Mouse (Mus musculus) G1E (cell line): ENCODE data around the gene Ttpal. TPM values are rescaled to one million over a fixed set of nuclear protein-coding genes. Genes with fewer than 3 reads are reported as not detected.

Source experiments
- ATAC-seq: 2 replicates; pipeline ENCODE4 v1.8.0; 2016; ENCODE audit warnings: mild to moderate bottlenecking; ENCODE audit not compliant: insufficient number of reproducible peaks, poor library complexity, low FRiP score, severe bottlenecking; ENCODE audit errors: extremely low read depth
- DNase-seq: peaks from one replicate; pipeline ENCODE4 v3.0.0; 2012; ENCODE audit warnings: low spot score
- H3K27me3 ChIP-seq: 2 replicates; pipeline ENCODE4 v1.6.1; 2012; ENCODE audit warnings: mild to moderate bottlenecking, low read length, inconsistent platforms; ENCODE audit not compliant: insufficient read depth
- H3K36me3 ChIP-seq: replicated peaks from 2 replicates; pipeline ENCODE3; 2012; ENCODE audit warnings: mild to moderate bottlenecking, inconsistent platforms
- H3K4me1 ChIP-seq: 2 replicates; pipeline ENCODE4 v1.6.1; 2012; ENCODE audit warnings: low read depth, low read length, inconsistent platforms, mixed read lengths; ENCODE audit not compliant: insufficient read depth
- H3K4me3 ChIP-seq: 2 replicates; pipeline ENCODE4 v1.5.1; 2012; ENCODE audit warnings: low read depth, mild to moderate bottlenecking, inconsistent platforms, low read length, moderate library complexity, mixed read lengths
- H3K9me3 ChIP-seq: replicated peaks from 2 replicates; pipeline ENCODE4 v1.6.1; 2012; ENCODE audit warnings: inconsistent platforms
- CTCF ChIP-seq: IDR thresholded peaks from 2 replicates; pipeline ENCODE4 v1.5.1; 2012; ENCODE audit warnings: low read depth, low read length, inconsistent platforms, mixed read lengths
- GATA1 ChIP-seq: IDR thresholded peaks from 2 replicates; pipeline ENCODE4 v1.6.1; 2012; ENCODE audit warnings: borderline replicate concordance, low read length, inconsistent platforms, mixed read lengths
- GATA2 ChIP-seq: IDR thresholded peaks from 2 replicates; pipeline ENCODE4 v1.6.1; 2012; ENCODE audit warnings: low read depth, low read length, inconsistent platforms, borderline replicate concordance
- POLR2AphosphoS5 ChIP-seq: IDR thresholded peaks from 2 replicates; pipeline ENCODE4 v1.6.1; 2012; ENCODE audit warnings: low read depth, low read length, inconsistent platforms; ENCODE audit not compliant: insufficient replicate concordance
- TAL1 ChIP-seq: conservative IDR thresholded peaks from 2 replicates; pipeline ENCODE4 v1.6.1; 2012; ENCODE audit warnings: low read depth, low read length, inconsistent platforms, mixed read lengths
- polyA plus RNA-seq: library from polyadenylated mRNA; stranded (reverse); fragments of >175 nt; gene quantifications from 2 replicates; pipeline ENCODE4 v1.2.3, GENCODE M21; 2012
- total RNA-seq, 2 experiments: library from RNA; stranded (forward) in 1 of 2; stranded (reverse) in 1 of 2; fragments of 200-1000 nt in 1 of 2; fragments of >200 nt in 1 of 2; fragmentation: Nextera tagmentation in 1 of 2; gene quantifications; 2 replicates each; pipeline ENCODE4 v1.2.3; 2014 to 2017

Ttpal gene
- total and polyA plus RNA-seq, 3 experiments, result 18.2 to 23.0 (median 22.3) TPM

DNA sequence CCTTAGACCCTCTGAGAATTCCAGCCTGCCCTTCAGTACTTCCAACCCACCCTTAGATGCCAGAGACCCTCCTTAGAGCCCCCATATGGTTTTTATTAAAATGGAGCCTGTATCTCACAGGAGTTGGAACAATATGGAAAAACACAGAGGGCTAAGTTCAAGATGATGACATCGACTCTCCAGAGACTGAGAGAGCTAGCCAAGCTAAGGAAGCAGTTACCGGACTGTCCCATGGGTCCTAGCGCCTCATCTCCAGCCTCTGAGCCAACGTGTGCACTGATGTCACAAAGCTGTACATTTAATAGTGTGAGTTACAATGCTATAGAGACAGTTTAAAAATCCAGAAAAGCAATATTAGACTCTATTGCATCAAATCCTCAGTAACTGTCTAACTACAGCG is 11.1 kb upstream of the Ttpal start:
- Histone ChIP-seq H3K4me3 (no peak overlapping the region), H3K36me3 (no peaks in the 10 kb centered on the region), H3K9me3 (no peaks in the 10 kb centered on the region), H3K27me3 (peaks cover 15% of the 10 kb centered on the region), H3K4me1 (peaks cover 2% of the 10 kb centered on the region; the same call in 1 of the 2 replicates)
- ATAC-seq (no peak), DNase-seq (no peak)
- TF ChIP-seq GATA2 (no peak), CTCF (no peak), POLR2AphosphoS5 (no peak), TAL1 (no peak), GATA1 (no peak)

DNA sequence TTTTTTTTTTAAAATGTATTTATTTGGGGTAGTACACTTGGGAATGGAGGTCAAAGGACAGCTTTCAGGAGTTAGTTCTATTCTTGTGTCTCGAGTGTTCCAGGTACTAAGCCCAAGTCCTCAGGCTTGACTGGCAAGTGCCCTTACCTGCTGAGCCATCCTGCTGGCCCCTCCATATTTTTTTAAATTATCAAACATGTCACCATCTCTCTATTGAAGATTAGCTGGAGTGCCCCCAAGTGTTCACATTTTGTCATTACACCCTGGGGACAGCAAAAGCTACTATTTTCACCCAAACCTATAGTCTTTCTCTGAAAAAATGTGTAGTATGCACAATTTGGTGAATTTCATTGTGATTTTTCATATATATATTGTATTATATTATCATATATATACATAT is 10.0 kb upstream of the Ttpal start:
- Histone ChIP-seq H3K9me3 (no peaks in the 10 kb centered on the region), H3K27me3 (peaks cover 23% of the 10 kb centered on the region), H3K4me1 (peaks cover 2% of the 10 kb centered on the region; the same call in 1 of the 2 replicates), H3K4me3 (no peak overlapping the region), H3K36me3 (no peaks in the 10 kb centered on the region)
- ATAC-seq (no peak), DNase-seq (no peak)
- TF ChIP-seq CTCF (0 out of 2 replicates have a peak, but pooled peaks have one; percentile 9), TAL1 (no peak), GATA2 (no peak)

DNA sequence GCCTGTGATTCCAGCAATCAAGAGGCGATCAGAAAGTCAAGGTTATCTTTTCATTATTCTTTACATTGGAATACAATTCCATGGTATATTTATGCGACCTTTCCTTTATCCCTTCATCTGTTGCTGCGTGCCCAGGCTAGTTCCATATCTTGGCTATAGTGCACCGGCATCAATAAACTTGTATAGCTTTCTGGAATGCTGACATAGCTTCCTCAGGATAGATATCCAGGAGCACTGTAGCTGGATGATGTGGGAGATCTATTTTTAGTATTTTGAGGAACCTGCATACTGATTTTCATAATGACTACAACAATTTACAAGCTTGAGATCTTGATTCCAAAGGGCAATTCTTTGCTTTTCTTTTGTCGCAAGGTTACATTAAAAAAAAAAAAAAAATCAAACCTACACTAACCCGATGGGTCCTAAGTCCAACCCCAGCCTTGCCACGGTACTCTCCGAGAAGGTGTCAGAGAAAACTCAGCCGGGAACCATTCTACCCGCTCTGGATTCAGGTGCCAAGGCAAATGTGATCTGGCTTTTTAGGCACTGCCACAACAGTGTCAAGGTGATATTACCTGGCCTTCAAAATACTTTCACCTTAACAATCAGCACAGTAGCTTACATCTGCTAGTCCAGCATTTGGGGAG is 8.4 kb upstream of the Ttpal start:
- H3K4me3 ChIP-seq, result no peak overlapping the region
- peaks cover 23% of the 10 kb centered on the region for H3K27me3 ChIP-seq
- H3K4me1 ChIP-seq, result peaks cover 2% of the 10 kb centered on the region; the same call in 1 of the 2 replicates
- no peaks in the 10 kb centered on the region for H3K9me3 ChIP-seq
- TF ChIP-seq POLR2AphosphoS5 (no peak), CTCF (no peak), GATA1 (no peak), TAL1 (no peak), GATA2 (no peak)
- ATAC-seq (no peak), DNase-seq (no peak)
- H3K36me3 ChIP-seq, result no peaks in the 10 kb centered on the region

DNA sequence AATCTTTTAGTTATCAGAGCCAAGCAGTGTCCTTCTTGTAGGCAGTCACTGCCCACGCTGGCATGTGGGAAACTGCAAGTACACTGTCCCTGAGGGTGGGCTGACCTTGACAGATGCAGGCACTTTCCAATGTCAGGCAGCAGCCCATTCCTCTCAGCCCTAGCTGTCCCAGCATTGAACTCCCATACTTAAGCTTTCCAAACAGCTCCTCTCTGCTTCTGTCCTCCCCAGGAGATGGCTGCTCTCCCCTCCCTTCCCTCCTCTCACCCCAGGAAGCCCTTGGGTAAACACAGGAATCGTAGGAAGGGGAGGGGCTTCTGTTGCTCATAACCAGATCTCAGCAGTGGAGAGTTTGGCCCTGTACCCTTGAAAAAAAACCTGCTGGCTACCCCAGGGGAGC is 7.0 kb upstream of the Ttpal start:
- DNase-seq, result no peak
- peaks cover 23% of the 10 kb centered on the region for H3K27me3 ChIP-seq
- H3K9me3 ChIP-seq, result no peaks in the 10 kb centered on the region
- no peak for ATAC-seq
- H3K36me3 ChIP-seq, result no peaks in the 10 kb centered on the region
- TF ChIP-seq GATA2 (no peak), GATA1 (no peak), TAL1 (no peak), CTCF (no peak), POLR2AphosphoS5 (no peak)
- peaks cover 2% of the 10 kb centered on the region; the same call in 1 of the 2 replicates for H3K4me1 ChIP-seq
- no peak overlapping the region for H3K4me3 ChIP-seq

DNA sequence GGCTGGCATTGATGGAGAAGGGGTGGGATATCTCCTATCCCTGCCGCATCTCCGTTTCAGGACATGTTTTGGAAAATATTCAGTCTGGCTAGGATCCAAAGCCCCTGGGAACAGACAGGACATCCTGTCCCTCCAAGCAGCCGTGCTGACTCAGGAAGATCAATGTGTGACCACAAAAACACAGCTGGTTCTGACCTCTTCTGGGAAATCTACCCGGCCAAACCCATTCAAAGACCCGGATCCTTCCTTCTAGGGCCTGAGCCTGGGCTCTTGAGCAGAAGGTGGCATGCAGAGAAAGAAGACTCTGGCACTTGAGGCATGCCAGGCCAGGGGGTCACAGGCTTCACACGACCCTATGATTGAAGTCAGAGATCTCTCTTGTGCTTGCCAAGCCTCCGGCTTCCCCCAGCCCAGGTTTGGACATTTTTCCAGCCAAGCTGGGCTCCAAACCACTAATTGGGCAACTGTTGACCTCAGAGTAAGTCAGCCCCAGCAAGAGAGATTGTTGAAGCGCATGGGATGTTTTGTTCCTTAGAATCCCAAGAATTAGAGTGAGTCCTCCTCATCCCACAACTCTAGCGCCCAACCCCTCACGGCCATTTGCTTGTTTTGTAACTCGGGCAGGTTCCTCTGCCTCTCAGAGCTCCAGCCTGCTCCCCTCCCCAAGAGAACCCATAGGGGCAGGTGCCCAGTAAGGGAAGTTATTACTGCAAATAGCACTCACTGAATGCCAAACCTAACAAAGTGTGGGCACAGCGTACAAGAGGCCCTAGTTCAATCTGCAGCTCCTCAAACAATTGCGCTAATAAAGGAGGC is 5.8 kb upstream of the Ttpal start:
- no peak for DNase-seq
- H3K36me3 ChIP-seq, result no peaks in the 10 kb centered on the region

DNA sequence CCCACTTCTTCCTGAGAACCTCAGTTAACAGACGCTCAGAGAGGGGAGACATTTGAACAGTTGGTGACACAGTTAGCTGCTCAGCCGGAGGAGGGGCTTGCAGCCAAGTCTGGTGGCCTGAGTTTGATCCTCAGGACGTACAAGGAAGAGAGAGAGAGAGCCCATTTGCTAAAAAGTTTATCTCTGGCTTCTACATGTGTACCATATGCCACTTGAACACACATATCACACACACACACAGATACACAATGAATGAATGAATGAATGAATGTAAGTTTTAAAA is 5.3 kb upstream of the Ttpal start:
- no peaks in the 10 kb centered on the region for H3K9me3 ChIP-seq
- TF ChIP-seq POLR2AphosphoS5 (no peak), CTCF (no peak), TAL1 (no peak), GATA1 (no peak), GATA2 (no peak)
- DNase-seq, result no peak
- no peak overlapping the region for H3K4me3 ChIP-seq
- H3K36me3 ChIP-seq, result no peaks in the 10 kb centered on the region
- H3K4me1 ChIP-seq, result peaks cover 8% of the 10 kb centered on the region
- peaks cover 23% of the 10 kb centered on the region for H3K27me3 ChIP-seq
- ATAC-seq, result no peak

More for the DNA sequence above, 5.8 kb upstream of the Ttpal start:
- no peak for ATAC-seq
- Histone ChIP-seq H3K4me1 (peaks cover 3% of the 10 kb centered on the region; the same call in 1 of the 2 replicates), H3K27me3 (peaks cover 23% of the 10 kb centered on the region), H3K4me3 (no peak overlapping the region), H3K9me3 (no peaks in the 10 kb centered on the region)
- TF ChIP-seq GATA2 (no peak), GATA1 (no peak), CTCF (no peak), TAL1 (no peak), POLR2AphosphoS5 (no peak)
